Mouse (Mus musculus) kidney, postnatal 10 days (tissue): ENCODE results near the gene Prr15l.
A peak's percentile ranks its signal among the peaks of the same experiment; 100 is the strongest.

ENCODE experiments used
- DNase-seq: peaks from one replicate; pipeline ENCODE4 v3.0.0; 2021; ENCODE audit warnings: mixed read lengths

The Prr15l gene

DNA sequence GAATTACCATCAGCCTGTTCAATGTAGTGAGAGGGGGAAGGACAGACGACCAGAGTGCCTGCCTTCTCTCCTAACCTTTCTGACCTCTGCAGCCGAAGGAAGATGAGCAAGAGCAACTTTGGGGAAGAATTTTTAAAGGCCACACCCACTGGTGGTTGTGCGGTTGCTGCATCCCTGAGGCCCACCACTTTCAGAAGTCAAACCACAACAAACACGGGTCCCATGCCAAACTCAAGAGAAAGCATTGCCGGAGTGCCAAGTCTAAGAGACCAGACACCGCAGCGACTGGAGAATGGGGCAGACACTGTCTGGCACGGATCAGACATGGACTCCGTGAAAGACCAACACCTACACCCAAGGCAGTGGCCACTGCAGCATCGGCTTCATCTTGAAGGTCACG is 3.0 kb upstream of the Prr15l start:
- no peak for DNase-seq

DNA sequence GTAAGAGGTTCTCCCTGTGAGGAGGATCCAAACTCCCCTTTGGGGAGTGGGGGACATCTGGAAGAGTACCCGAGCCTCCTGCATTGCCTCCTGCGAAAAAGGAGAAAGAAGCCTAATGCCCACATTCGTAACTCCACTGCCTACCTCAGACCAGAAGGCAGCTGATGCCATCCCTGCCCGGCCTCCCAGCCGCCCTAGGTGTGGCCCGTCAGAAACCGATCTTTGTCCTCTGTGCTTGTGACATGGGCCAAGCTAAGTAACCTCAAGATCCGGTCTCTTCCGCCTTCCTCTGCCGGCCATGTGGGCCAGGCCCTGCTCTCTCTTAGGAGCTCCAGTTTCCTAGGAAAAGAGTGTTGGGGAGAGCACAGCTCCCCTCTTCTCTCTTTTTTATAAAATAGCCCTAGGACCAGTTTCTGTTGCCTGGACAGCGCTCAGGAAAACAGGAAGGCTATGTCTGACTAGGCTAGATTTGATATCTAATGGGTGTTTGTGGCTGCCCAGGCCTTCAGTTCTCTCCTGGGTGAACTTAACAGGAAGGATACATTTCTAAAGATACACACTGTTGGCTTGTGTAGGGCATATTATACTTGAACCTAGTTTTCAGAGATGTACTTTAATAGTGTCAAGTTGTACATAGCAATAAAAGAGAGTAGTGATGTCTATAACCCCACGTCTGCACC is 2.3 kb upstream of the Prr15l start:
- peak; percentile 46 for DNase-seq

DNA sequence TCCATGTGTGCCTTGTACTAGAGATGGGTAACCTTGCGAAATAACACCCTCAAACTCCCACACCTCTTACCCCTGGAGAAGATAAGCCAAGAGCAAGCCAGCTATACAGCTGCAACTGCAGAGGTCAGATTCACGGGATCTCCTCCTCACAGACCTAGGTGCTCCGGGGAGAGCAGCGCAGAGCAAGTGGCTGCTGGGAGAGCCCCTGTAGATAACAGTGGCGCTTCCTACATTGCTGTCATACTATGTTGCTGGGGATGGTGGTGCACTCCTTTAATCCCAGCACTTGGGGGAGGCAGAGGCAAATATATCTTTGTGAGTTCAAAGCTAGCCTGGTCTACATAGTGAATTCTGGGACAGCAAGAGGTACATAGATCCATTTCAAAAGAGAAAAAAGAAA is 1.3 kb upstream of the Prr15l start:
- no peak for DNase-seq

DNA sequence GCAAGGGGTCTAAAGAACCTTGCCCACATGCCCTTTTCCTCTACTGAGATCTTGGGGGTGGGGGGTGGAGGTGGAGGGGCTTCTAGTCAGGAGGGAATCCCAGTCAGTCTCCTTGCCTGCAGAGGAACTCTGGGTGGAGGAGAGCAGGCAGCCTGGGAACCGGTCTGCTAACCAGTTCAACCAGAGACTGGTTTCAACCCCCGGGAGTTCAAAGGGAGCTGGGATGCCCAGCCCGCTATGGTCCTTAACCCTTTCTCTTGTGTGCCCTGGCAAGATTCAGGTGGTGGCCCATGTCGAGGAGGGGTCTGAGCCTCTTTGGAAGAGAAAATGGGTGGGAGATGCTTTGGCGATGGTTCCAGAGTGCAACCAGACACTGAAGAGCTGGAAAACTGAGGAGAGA is 787 bp downstream of the Prr15l start:
- DNase-seq, result peak; percentile 72

DNA sequence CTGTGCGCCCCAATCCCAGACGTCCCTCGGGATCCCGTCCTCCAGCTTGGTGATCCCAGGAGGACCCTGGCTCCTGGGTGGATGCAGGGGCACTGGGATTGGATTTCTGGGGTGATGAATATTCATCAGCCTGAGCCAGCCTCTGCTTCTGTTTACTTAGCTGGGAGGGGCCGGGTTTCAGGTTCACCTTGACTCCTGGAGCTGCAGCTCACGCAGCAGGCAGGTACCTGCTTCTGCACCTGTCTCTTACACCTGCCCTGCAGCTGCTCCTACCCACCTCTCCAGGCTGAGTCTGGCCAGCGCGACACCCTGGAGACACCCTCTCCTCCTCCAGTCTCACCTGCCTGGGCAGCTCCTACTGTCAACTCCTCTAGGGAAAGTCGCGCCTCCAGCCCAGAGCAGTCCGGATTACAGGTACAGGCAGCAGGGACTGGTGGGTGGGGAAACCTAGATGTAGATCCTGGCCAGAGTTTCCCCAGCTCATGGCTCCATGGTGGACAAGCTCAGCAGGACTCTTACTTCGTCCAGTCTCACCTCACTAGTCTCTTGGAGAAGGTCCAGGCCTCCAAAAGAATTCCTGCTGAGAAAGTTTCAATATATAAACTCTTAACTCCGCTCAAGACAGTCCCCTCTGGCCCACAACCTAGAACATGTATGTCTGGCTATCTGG is 1.3 kb downstream of the Prr15l start:
- DNase-seq, result peak; percentile 80

DNA sequence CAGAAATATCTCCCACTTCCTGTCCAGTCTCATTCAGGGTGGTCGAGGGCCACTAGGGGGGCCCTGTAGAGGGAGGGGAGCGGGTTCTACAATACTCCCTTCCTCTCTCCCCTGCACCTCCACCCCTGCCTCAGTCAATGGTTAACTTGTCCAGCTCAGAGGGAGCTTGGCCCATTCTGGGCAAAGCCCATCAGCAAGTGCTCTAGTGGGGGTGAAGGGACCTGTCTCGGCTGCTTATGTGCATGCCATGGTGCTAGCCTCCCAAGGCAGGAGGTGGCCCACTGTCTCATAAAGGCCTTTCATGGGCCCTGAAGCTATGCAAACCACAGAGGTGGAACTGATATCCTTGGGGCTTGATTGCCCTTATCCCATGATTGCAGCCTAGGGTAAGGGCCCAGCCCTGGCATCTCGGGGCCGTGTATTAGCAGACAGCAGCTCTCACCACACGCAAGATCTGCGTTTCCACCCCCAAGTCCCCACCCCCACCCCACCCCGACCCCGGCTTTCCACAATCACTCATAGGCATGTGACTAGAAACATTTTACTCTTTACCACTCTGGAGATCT is 1.9 kb downstream of the Prr15l start:
- peak; percentile 73 for DNase-seq

DNA sequence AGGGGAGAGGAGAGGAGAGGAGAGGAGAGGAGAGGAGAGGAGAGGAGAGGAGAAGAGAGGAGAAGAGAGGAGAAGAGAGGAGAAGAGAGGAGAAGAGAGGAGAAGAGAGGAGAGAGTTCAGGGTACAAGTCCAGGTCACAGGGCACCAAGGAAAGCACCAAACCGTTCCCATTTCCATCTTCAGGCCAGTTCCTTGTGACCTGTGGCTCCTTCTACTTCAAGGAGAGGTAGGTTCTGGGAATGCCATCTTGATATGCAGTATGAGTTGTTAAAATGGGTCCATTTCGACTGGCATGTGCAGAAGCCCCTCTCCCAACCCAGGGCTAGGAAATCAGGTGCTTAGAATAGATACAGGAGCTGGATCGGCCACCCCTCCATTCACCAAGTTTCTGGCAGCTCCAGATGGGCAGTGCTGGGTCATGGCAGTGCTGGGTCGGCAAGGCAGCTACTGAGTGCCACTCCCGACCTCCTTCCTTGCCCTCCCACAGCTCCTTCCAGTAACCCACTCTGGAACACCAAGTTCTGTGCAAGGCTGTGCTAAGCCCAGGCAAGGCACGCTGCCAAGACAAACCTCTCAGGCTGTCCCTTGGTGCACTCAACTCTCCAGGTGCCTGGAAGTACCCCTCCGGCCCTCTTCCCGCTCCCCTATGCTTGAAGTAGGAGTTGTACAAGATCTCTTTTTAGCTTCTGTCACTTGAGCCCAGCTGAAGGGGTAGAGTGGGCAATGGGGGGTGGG is 3.6 kb downstream of the Prr15l start:
- DNase-seq, result peak; percentile 79

DNA sequence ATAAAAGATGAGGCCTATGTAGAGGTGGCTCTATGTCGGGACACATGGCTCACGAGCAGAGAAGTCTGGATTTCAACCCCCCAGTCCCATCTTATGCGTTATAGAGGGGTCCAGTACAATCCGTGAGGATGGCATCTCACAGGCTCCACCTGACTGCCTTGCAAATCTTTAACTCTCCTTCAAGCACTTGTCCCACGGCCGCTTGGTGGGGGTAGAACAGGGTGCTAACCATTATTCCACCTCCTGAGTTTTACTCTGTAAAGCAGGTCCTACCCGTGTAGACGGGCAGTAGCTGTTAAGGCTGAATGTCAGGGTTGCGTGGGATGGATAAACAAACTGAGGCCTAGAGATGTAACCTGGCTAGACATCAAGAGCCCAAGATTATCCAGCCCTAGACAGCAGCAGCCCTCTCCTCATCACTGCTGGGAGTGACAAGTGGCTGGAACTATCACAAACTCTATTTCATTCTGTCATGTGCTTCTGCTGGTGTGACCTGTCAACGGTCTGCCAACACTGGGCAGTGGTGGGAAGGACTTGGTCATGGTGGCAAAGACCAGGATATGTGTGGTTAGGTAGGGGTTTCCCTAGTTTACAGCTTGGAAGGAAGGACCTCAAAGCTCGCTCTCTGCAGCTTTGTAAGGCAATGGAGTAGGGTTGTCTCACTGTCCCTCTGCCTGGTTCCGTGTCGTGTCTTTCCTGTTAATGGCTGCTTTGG is 5.8 kb downstream of the Prr15l start:
- DNase-seq, result peak; percentile 38

DNA sequence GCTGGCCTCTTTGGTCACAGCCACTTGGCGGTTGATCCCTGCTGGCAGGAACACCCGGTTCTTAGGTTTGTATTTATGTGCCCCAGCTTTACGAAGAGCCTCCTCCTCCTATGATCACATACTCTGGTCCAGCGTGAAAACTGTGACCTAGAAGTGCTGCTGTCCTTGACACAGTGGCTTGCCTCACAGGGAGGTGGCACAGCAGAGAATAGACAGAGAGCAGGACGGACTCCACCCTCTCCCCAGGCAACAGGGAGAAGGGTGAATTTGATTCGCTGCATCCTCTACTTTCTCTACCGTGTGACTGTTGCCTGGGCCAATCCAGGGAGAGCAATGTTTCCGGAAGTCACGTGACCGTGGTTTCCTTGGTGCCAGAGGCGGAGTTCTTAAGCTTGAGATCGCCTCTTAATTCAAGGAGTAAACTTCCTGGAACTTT is 7.0 kb downstream of the Prr15l start:
- peak; percentile 83 for DNase-seq

DNA sequence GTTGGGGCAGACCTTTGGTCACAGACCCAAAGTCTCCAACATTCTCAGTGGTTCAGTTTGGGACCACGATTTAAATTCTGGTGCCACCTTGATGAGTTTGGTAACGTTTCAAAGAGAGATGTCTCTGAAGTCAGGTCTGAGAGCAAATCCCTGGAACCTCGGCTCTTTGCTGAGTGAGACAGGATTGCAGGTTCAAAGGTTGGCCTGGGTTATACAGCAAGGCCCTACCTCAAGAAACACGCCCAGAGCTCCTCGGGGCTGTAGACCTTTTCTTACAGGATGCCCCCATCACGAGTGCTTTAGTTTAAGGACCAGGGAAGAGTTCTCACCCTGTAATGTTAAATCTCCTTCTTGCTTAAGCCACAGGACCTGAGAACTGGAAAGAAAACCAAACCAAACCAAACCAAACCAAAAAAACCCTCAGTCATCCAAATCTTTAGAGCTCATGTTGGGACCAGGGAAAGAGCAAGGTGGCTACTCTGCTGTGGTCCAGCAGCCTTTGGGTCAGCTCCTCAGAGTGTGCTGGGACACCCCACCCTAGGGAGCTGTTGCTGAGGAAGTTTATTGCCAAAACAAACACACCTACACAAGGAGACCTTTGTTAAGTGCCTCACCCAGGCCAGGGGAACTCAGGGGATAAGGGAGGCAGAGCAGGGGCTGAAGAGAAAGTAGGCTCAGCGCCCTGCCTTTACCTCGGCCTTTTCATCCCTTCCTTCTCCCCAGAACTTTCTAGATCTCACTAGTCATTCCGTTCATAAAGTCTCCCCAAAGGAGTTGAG is 8.2 kb downstream of the Prr15l start:
- no peak for DNase-seq

DNA sequence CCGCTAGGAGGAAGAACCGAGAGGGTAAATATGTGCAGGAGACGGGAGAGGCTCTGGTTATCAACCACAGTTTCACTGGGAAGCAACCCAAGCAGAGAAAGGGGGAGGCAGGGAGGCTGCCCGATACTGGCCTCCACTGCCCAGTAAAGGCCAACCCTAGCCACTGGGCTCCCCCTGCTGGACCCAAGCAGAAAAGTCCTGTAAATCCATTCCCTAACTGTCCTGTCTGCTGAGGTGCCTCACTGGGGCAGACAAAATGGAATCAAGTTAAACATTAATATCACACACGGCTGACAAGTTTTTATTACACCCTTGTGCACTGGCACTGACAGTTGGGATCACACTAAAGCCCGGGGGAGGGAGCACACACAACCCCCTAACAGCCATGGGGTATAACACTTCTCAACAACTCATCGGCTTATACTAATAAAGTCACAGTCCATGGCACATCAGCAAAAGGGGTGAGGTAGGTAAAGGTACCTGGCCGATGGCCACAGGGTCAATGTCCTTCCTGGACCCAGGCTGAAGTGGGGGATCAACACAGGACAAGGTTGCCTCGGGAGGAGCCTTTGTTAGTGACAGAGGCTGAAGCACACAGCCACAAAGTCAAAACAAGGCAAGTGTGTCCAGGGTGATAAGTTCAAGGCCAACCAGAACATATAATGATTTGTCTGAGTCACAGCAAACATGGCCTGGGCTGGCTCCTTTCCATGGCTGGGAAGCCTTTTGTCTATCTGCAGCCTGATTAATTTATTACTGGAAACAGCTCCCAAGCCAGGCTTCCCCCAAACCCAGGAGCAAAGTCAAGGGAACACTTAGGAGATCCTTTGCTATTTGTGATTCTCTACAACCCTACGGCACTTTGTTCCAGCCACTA is 9.9 kb downstream of the Prr15l start:
- peak; percentile 86 for DNase-seq

DNA sequence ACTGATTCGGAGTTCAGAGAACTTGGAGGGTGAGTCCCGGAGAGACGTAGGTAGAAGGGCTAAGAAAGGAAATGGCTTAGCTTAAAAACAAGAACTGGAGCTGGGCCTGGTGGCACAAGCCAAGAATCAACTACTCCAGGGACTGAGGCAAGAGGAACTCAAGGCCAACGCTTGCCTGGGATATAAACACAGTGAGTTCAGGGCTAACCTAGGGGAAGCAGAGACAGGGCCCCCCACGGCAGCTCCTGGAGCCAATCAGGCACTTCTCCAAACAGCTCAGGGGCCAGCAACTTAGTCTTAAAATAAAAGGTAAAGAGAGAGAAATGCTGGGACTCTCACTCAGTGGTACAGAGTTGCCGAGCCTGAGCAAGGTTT is 10.5 kb downstream of the Prr15l start:
- DNase-seq, result no peak

DNA sequence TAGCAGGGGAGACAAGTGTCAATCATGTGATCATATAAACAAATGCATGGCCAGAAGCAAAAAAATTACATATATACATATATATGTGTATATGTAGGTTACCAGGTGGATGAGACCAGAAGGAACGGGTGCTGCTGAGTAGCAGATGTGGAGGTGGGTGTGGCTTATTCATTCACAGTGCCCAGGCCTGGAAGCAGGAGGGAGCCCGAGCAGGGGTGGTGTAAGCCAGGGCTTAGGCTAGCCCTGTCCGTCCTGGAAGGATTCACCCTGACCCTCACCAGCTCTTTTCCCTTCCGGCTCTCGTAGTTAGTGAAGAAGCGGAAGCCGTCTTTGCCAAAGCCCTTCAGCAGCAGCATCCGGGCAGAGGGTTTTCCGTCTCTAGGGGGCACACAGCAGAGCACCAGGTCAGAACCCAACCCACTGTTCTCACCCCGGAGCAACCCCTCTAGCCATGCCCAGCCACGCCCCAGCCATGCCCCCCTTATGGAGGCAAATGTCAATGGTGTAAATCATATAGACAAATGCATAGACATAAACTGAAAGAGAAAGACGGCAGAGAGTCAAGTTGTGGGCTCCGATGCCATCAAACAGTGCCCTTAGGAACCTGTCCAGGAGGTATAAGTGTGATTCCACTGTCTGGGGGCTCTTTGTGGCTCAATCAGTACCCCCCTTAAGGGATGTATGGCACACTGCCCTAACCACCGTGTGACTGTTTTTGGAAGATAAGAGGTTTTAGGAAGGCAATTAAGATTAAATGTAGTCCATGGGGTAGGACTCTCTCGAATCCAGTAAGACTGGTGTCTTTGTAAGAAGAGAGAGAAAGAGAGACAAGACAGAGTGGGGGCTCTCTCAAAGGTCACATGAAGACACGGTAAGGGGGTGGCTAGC is 12.9 kb downstream of the Prr15l start:
- DNase-seq, result no peak

DNA sequence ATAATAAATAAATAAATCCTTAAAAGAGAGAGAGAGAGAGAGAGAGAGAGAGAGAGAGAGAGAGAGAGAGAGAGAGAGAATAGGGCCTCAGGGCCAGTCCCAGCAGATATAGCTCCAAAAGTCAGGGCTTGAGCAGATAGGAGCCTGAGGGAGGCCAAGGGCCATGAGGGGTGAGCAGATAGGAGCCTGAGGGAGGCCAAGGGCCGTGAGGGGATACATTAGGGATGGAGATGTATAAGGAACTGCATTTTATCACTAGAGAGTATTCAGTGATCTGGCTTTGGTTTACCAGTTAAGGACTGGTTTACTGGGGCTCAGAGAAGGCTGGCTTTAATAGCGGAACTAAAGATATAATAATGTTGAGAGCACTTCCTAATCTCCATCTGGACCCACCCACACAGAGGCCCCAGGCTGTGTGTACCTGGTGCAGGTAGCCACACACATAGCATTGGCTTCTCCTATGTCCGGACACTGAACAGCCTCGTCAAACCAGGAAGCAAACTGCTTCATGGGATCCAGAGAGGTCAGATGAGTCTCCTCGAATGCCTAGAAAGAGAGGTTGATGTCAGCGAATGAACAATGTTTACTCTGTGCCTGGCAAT is 14.2 kb downstream of the Prr15l start:
- DNase-seq, result no peak

DNA sequence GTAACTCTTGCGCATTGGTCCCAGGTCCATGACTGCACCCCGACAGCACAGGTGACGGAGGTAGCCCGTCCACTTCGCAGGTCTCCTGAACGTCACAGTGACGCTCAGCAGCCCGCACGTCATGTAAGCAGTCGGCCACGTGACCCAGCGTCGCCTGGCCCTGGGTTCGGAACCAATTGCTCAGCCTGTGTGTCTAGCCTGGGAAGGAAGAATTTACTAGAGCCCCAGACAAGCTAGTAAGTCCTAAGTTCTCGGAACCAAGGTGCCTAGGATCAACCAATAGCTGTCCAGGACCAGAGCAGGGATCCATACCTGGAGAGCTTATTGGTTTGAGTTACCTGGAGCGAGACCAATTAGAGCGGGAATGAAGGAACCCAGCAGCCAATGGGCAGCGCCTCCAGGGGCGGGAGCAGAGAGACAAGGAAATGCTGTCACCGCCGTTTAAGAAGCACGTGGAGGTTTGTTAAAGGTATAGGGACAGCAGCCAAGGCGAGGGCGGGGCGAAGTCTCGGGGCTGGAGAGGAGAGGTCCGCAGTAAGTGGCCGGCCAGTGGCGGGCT is 15.9 kb downstream of the Prr15l start, which contains the start of gene Pnpo:
Pnpo (minus strand) TSS at position 241 of the 559 bp plus-strand sequence.
- DNase-seq, result peak; percentile 93

DNA sequence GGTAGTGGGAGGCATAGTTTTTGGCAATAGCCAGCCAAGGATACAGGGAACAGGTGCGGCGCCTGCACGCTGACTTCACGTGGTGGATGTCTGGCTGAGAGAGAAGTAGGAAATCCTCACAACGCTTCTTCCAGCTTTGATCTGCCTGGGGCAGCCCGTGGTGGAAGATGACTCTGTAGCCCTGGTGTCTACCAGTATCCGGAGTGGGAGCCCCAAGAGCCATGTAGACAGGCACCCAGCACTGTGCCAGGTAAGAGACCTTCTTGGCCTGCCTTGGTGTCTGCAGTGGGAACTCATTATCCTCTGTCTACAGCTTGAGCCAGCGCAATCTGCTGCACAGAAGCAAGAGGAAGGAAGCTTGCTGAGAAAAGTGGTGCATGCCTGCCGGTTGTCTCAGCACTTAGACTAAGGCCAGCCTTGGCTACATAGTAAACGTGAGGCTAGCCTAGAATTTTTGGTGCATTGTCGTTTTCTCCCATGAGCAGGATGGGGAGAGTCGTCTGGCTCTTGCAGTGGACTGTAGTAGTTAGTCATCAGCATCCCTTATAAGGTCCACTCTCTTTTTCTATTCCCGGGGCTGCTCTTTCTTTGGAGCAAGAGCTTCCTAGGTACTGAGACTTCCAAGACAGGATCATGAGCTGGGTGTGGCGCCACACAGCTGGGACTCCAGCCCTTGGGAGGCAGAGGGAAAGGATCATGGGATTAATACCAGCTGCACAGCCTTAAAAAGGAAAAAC is 17.1 kb downstream of the Prr15l start:
- no peak for DNase-seq

DNA sequence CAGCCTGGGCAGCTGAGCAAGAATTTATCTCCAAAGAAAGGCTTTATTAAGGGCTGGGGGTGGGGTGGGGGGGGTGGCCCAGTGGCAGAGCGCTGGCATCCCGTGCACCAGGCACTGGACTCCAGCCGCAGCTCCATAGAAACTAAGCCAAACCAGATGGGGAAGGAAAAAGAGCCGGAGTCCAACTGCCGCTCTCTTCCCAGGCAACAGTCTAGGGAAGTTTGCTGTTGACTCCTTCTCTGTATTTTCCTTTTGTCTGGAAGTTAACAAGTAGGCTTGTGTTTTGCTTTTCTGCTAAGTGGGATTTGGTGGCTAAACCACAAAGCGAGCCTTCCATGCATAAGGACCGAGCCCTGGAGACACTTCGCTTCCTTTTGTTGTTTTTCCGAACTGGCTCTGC is 18.6 kb downstream of the Prr15l start:
- no peak for DNase-seq

DNA sequence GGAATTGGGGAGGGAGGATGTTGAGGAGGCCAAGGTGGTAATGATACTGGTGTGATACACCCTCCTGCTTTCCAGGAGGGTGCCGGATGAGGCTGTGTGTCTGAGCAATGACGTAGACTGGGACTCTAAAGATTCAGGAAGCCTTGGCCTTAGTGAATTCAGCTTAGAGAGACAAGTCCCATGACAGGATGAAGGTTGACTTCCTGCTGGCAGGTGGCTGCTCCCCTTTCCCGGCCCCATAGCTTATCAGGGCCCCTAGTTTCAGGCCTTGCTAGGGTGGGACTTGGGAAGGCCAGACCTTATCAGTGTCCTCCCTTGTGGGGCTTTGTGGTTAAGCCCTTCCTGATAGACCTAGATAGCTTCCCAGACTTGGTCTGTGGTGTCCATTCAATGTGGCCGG is 19.9 kb downstream of the Prr15l start:
- no peak for DNase-seq

DNA sequence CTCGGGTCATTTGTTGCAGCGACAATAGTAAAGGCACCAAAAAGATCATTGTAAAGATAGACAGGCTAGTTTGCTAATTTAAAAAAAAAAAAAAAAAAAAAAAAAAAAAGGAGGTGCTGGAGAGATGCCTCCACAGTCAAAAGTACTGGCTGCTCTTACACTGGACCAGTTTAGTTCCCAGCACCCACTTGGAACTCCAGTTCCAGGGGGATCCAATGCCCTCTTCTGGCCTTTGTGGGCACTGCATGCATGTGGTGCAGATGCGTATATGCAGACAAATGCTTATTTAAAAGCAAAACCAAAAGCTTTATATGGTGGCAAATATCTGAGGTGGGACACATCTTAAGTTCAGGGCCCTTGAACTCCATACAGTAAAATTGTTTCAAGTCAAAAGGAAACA is 22.9 kb downstream of the Prr15l start:
- DNase-seq, result no peak
